Mouse (Mus musculus) small intestine, adult 2 months (tissue): ENCODE results near the gene Susd5.
"Not testable (repeated sequence)": the region's sequence is repeated elsewhere in the genome, so short reads cannot be mapped to it uniquely, and the experiment has no call there.

Source experiments
- CTCF ChIP-seq: fragments of 200-500 bp; IDR thresholded peaks from 2 replicates; pipeline ENCODE4 v1.5.1; 2012; ENCODE audit warnings: low read depth, mild to moderate bottlenecking, control low read depth, inconsistent platforms, low read length, moderate library complexity, mixed read lengths; ENCODE audit not compliant: insufficient replicate concordance, insufficient read length; ENCODE audit errors: extremely low read depth
- POLR2A ChIP-seq: fragments of 200-500 bp; IDR thresholded peaks from 2 replicates; pipeline ENCODE4 v1.6.1; 2012; ENCODE audit warnings: low read depth, mild to moderate bottlenecking, control low read depth, inconsistent platforms, low read length, moderate library complexity

- peak; percentile 39; the same call in 1 of the 2 replicates for TF ChIP-seq CTCF
- TF ChIP-seq POLR2A = not testable (repeated sequence)
These were observed 59.7 kb downstream of the Susd5 start for GRCm38 (mm10) chr9:114116672-114117071.
